ENCODE assay signal across 23 mouse cellular contexts in the genomic region with DNA sequence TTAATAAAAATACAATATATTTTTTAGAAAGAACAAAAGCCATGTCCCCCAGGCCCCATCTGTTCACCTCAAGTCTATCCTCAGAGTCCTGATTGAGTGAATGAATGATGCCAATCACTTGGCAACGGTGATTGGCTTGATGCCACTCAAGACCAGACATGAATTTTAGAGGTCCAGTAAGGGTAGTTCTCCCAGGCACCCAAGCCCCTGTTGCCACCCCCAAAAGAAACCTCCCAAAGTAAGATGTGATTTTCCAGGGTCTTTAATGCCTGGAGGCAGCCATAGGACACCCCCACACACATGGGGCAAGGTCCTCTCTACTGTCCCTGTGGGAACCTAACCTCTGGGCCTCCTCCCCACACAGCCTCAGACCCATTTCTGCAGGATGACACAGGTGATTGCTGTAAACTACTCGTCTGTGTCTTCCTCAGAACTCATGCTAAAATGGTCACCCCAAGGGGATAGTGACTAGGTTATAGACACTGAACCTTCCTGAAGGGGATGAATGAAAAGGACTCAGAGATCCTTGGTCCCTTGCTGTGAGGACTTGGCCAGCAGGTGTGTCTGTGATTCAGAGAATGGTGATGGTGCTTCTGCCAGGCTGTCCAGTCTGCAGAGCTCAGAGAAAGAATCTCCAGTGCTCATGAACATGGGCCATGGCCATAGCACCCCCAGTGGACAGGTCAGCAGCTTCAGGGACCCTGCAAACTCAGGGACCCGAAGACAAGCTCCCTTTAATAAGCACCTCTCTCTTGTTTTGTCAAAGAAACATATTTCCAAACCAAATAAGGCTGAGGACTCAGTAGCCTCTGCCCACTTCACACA. TPM values are rescaled to one million over a fixed set of nuclear protein-coding genes. Genes with fewer than 3 reads are reported as not detected.
DNase-seq lines count a peak whose midpoint lies in the region; ATAC-seq and TF ChIP-seq lines count a peak whose summit lies in the region.
"Had no signal": no experiment of that assay in that cellular context is flagged by ENCODE, and none has a peak within 500 bp of the region (broad histone marks: within the 10 kb centered on the region; RNA-seq: fewer than 3 reads in every experiment).

No protein-coding gene starts in this region.

- H3K79me2 ChIP-seq in heart, adult 2 months (replicated peaks; ENCODE audit: control insufficient read depth, insufficient read depth, low read length): no peaks in the 10 kb centered on the region

- 62% methylated on average over 3 of the region's 3 CpGs for WGBS in heart, adult 2 months
- WGBS in lung, postnatal 0 days: 51% methylated on average over 3 of the region's 3 CpGs
- 51% methylated on average over 3 of the region's 3 CpGs for WGBS in stomach, embryonic 16.5 days

- H3K27me3 ChIP-seq in heart, adult 2 months (ENCODE audit: control insufficient read depth, insufficient read depth, low read length): no peaks in the 10 kb centered on the region
- no peaks in the 10 kb centered on the region for H3K27me3 ChIP-seq in lung, postnatal 0 days (replicated peaks; ENCODE audit: insufficient read depth, low read length)
- no peaks in the 10 kb centered on the region for H3K27me3 ChIP-seq in stomach, embryonic 16.5 days (ENCODE audit: control insufficient read depth, insufficient read depth, low read length)
- H3K27me3 ChIP-seq: embryonic facial prominence, embryonic 13.5 days; forebrain, embryonic 13.5 days had no signal

- no peaks in the 10 kb centered on the region for H3K36me3 ChIP-seq in heart, adult 2 months (ENCODE audit: control insufficient read depth, insufficient read depth, low read length)
- no peaks in the 10 kb centered on the region for H3K36me3 ChIP-seq in lung, postnatal 0 days (ENCODE audit: insufficient read depth, low read length)
- no peaks in the 10 kb centered on the region for H3K36me3 ChIP-seq in stomach, embryonic 16.5 days (ENCODE audit: control insufficient read depth, insufficient read depth, low read length)
- H3K36me3 ChIP-seq: embryonic facial prominence, embryonic 13.5 days; heart, embryonic 10.5 days; hindbrain, embryonic 10.5 days had no signal

- peak; percentile 28; the same call in 1 of the 2 replicates for TF ChIP-seq CTCF in heart, adult 2 months (IDR thresholded peaks at IDR 0.05)
- TF ChIP-seq CTCF in lung, postnatal 0 days (IDR thresholded peaks at IDR 0.05): peak; percentile 45

- no peaks in the 10 kb centered on the region for H3K9me3 ChIP-seq in lung, postnatal 0 days (ENCODE audit: low read length)
- no peaks in the 10 kb centered on the region for H3K9me3 ChIP-seq in stomach, embryonic 16.5 days (replicated peaks; ENCODE audit: control insufficient read depth, low read length)
- H3K9me3 ChIP-seq: embryonic facial prominence, embryonic 13.5 days; forebrain, embryonic 13.5 days; heart, embryonic 10.5 days; hindbrain, embryonic 10.5 days had no signal

- H3K4me1 ChIP-seq in heart, adult 2 months (ENCODE audit: control insufficient read depth, insufficient read depth, low read length): no peaks in the 10 kb centered on the region; the same call in 1 of the 2 replicates
- H3K4me1 ChIP-seq in lung, postnatal 0 days (ENCODE audit: insufficient read depth, low read depth, low read length): peaks cover 10% of the 10 kb centered on the region; the same call in 1 of the 2 replicates
- peaks cover 23% of the 10 kb centered on the region for H3K4me1 ChIP-seq in stomach, embryonic 16.5 days (ENCODE audit: control insufficient read depth, insufficient read depth, low read length)

- no peak overlapping the region for H3K9ac ChIP-seq in heart, adult 2 months (ENCODE audit: low read depth, low read length)
- no peak overlapping the region for H3K9ac ChIP-seq in lung, postnatal 0 days (replicated peaks; ENCODE audit: low read depth)
- no peak overlapping the region for H3K9ac ChIP-seq in stomach, embryonic 16.5 days (ENCODE audit: low read length)
- H3K9ac ChIP-seq: embryonic facial prominence, embryonic 13.5 days; forebrain, embryonic 13.5 days; liver, embryonic 14.5 days had no signal

- peak in 1 of 2 experiments; percentile 31 for DNase-seq in heart, adult 2 months
- no peak for DNase-seq in heart, postnatal 4 days
- DNase-seq in lung, postnatal 0 days (ENCODE audit: low spot score): no peak
- no peak for DNase-seq in lung, postnatal 10 days
- peak; percentile 51 to 65 for DNase-seq in cerebellum, postnatal 10 days
- no peak for DNase-seq in layer of hippocampus, postnatal 10 days (ENCODE audit: low spot score in 2 of 2)
- DNase-seq in left cerebral cortex, postnatal 14 days (ENCODE audit: low spot score in 2 of 2): no peak
- DNase-seq: kidney, adult 18-20 months; retina, postnatal 1 day; thymus, adult 2 months had no signal

- no peak for ATAC-seq in lung, postnatal 0 days
- ATAC-seq in stomach, embryonic 16.5 days (ENCODE audit: insufficient read depth, low FRiP score): no peak
- ATAC-seq: forebrain, embryonic 13.5 days had no signal

- peak overlapping the region; percentile 52 for H3K27ac ChIP-seq in heart, adult 2 months
- H3K27ac ChIP-seq in lung, postnatal 0 days (ENCODE audit: low read length): peak overlapping the region; percentile 38; the same call in 1 of the 2 replicates
- H3K27ac ChIP-seq in stomach, embryonic 16.5 days (ENCODE audit: low read length): peak overlapping the region; percentile 75; the same call in 1 of the 2 replicates
- H3K27ac ChIP-seq: forebrain, embryonic 13.5 days; heart, embryonic 10.5 days; hindbrain, embryonic 10.5 days; liver, embryonic 14.5 days had no signal

- no peak overlapping the region for H3K4me3 ChIP-seq in heart, adult 2 months
- no peak overlapping the region for H3K4me3 ChIP-seq in lung, postnatal 0 days (ENCODE audit: low read depth, low read length)
- no peak overlapping the region for H3K4me3 ChIP-seq in stomach, embryonic 16.5 days (replicated peaks; ENCODE audit: low read length)
- H3K4me3 ChIP-seq: embryonic facial prominence, embryonic 13.5 days; forebrain, embryonic 13.5 days; heart, embryonic 10.5 days; hindbrain, embryonic 10.5 days had no signal

- no peak for TF ChIP-seq EP300 in heart, adult 2 months (IDR thresholded peaks at IDR 0.05; ENCODE audit: insufficient read depth, low read depth, low read length)
- no peak for TF ChIP-seq EP300 in lung, postnatal 0 days (IDR thresholded peaks at IDR 0.05)

- intact Hi-C loops in heart, adult 2 months (cut with DNase I): no loop called here
- intact Hi-C loops in left cerebral cortex, postnatal 14 days (cut with DNase I): no loop called here

- no peak for TF ChIP-seq POLR2A in heart, adult 2 months (IDR thresholded peaks at IDR 0.05; ENCODE audit: insufficient read depth, low read depth, low read length)

- H3K4me2 ChIP-seq in lung, postnatal 0 days (replicated peaks; ENCODE audit: low read depth, low read length): no peak overlapping the region
- no peak overlapping the region for H3K4me2 ChIP-seq in stomach, embryonic 16.5 days (ENCODE audit: low read depth, low read length)
- H3K4me2 ChIP-seq: embryonic facial prominence, embryonic 13.5 days; forebrain, embryonic 13.5 days had no signal

RNA-seq across cellular contexts. Expression of a gene that starts 1.8 kb away (rescaled TPM):
- total RNA-seq in heart, adult 2 months (2021): 1 to 10 TPM; 2.9 to 4.0 TPM
- polyA plus RNA-seq in heart, adult 2 months (2012; rRNA removed): 10.8 and 16.4 TPM in 2 replicates
- 1 to 10 TPM; 4.2 to 4.9 TPM for total RNA-seq in heart, postnatal 4 days (2021)
- 2.6 and 3.4 TPM in 2 replicates for polyA plus RNA-seq in lung, postnatal 0 days (2015; fragmentation: Nextera tagmentation; extraction: Ambion mirVana)
- polyA plus RNA-seq in stomach, embryonic 16.5 days (2015; fragmentation: Nextera tagmentation; extraction: Ambion mirVana): 5.5 and 7.4 TPM in 2 replicates
- total RNA-seq in layer of hippocampus, postnatal 10 days (2021): 1 to 10 TPM; 1.6 to 2.2 TPM
- total RNA-seq in left cerebral cortex, postnatal 14 days (2021): 1 to 10 TPM; 2.1 to 2.2 TPM
- total RNA-seq: megakaryocyte progenitor cell, adult 5-6 weeks; MEL had no signal

RNA-seq across cellular contexts. Expression of a gene that starts 15.1 kb away (rescaled TPM):
- total RNA-seq in heart, adult 2 months (2021): 1 to 10 TPM; 1.9 to 3.0 TPM
- 7.9 and 8.7 TPM in 2 replicates for polyA plus RNA-seq in heart, adult 2 months (2012; rRNA removed)
- total RNA-seq in heart, postnatal 4 days (2021): 1 to 10 TPM; 7.0 to 9.8 TPM
- 17.3 and 22.7 TPM in 2 replicates for polyA plus RNA-seq in lung, postnatal 0 days (2015; fragmentation: Nextera tagmentation; extraction: Ambion mirVana)
- 9.7 and 11.2 TPM in 2 replicates for polyA plus RNA-seq in stomach, embryonic 16.5 days (2015; fragmentation: Nextera tagmentation; extraction: Ambion mirVana)
- total RNA-seq in layer of hippocampus, postnatal 10 days (2021): 1 to 10 TPM; 5.5 to 7.0 TPM
- total RNA-seq in left cerebral cortex, postnatal 14 days (2021): 1 to 10 TPM; 3.4 to 3.6 TPM

RNA-seq across cellular contexts. Expression of a gene that starts 15.8 kb away (rescaled TPM):
- total RNA-seq in heart, adult 2 months (2021): not detected
- polyA plus RNA-seq in heart, adult 2 months (2012; rRNA removed): not detected in 2 replicates
- total RNA-seq in heart, postnatal 4 days (2021): not detected
- polyA plus RNA-seq in lung, postnatal 0 days (2015; fragmentation: Nextera tagmentation; extraction: Ambion mirVana): not detected in 2 replicates
- polyA plus RNA-seq in stomach, embryonic 16.5 days (2015; fragmentation: Nextera tagmentation; extraction: Ambion mirVana): not detected in 2 replicates
- total RNA-seq in layer of hippocampus, postnatal 10 days (2021): not detected
- not detected for total RNA-seq in left cerebral cortex, postnatal 14 days (2021)
- total RNA-seq: adrenal gland, postnatal 14 days; gastrocnemius, adult 18-20 months; left cerebral cortex, postnatal 36 days; megakaryocyte progenitor cell, adult 5-6 weeks; MEL had no signal
- polyA plus RNA-seq: embryonic facial prominence, embryonic 13.5 days; forebrain, embryonic 13.5 days; heart, embryonic 10.5 days; hindbrain, embryonic 10.5 days; liver, embryonic 14.5 days; neural tube, embryonic 14.5 days; spleen, adult 2 months; thymus, adult 2 months had no signal

Comparison
In these comparisons a context has a peak if more than half of its experiments do, and no peak if none do; other contexts are left out.
1. DNase-seq: peak in cerebellum, postnatal 10 days (2 of 2); none in heart, postnatal 4 days (single experiment), lung, postnatal 0 days (single experiment), lung, postnatal 10 days (single experiment), layer of hippocampus, postnatal 10 days (0 of 2) and left cerebral cortex, postnatal 14 days (0 of 2).
2. Peak in every context shown above with its lines, with median percentiles within 50 percentile points of each other: H3K27ac ChIP-seq.